10 mouse cellular contexts compared by ENCODE assay signal in genomic region chr1:134322591-134322990, GRCm38 (mm10). TPM values are rescaled to one million over a fixed set of nuclear protein-coding genes. Genes with fewer than 3 reads are reported as not detected.
DNase-seq lines count a peak whose midpoint lies in the region; ATAC-seq and TF ChIP-seq lines count a peak whose summit lies in the region.
"Had no signal": no experiment of that assay in that cellular context is flagged by ENCODE, and none has a peak within 500 bp of the region (broad histone marks: within the 10 kb centered on the region; RNA-seq: fewer than 3 reads in every experiment).

No protein-coding gene starts in this region.

- peaks cover 11% of the 10 kb centered on the region for H3K4me1 ChIP-seq in forebrain, embryonic 14.5 days (ENCODE audit: control insufficient read depth, insufficient read depth, low read length)
- peaks cover 6% of the 10 kb centered on the region for H3K4me1 ChIP-seq in forebrain, embryonic 16.5 days (replicated peaks; ENCODE audit: control insufficient read depth, insufficient read depth, low read length)
- H3K4me1 ChIP-seq in midbrain, postnatal 0 days (ENCODE audit: insufficient read depth, low read length) = no peaks in the 10 kb centered on the region
- H3K4me1 ChIP-seq in midbrain, embryonic 10.5 days = peaks cover 16% of the 10 kb centered on the region
- no peaks in the 10 kb centered on the region for H3K4me1 ChIP-seq in kidney, postnatal 0 days (replicated peaks; ENCODE audit: insufficient read depth, low read length)

- no peak overlapping the region for H3K4me3 ChIP-seq in forebrain, embryonic 14.5 days (ENCODE audit: low read depth, low read length)
- no peak overlapping the region for H3K4me3 ChIP-seq in forebrain, embryonic 16.5 days (replicated peaks; ENCODE audit: low read length)
- no peak overlapping the region for H3K4me3 ChIP-seq in midbrain, postnatal 0 days (ENCODE audit: low read depth, low read length)
- H3K4me3 ChIP-seq in midbrain, embryonic 10.5 days = no peak overlapping the region
- no peak overlapping the region for H3K4me3 ChIP-seq in kidney, postnatal 0 days (replicated peaks; ENCODE audit: low read depth, low read length)
- H3K4me3 ChIP-seq: neural tube, embryonic 12.5 days had no signal

- no peak for ATAC-seq in forebrain, embryonic 14.5 days
- no peak for ATAC-seq in forebrain, embryonic 16.5 days
- ATAC-seq in midbrain, postnatal 0 days (ENCODE audit: low FRiP score) = no peak
- ATAC-seq in kidney, postnatal 0 days (replicated peaks; ENCODE audit: low FRiP score, low read depth) = no peak

- H3K9me3 ChIP-seq in forebrain, embryonic 14.5 days (replicated peaks; ENCODE audit: control insufficient read depth, low read length) = no peaks in the 10 kb centered on the region
- no peaks in the 10 kb centered on the region for H3K9me3 ChIP-seq in forebrain, embryonic 16.5 days (ENCODE audit: control insufficient read depth, low read length)
- H3K9me3 ChIP-seq in midbrain, postnatal 0 days (ENCODE audit: low read length) = no peaks in the 10 kb centered on the region
- no peaks in the 10 kb centered on the region for H3K9me3 ChIP-seq in midbrain, embryonic 10.5 days (replicated peaks)
- H3K9me3 ChIP-seq in kidney, postnatal 0 days (replicated peaks; ENCODE audit: low read length) = no peaks in the 10 kb centered on the region
- H3K9me3 ChIP-seq: neural tube, embryonic 12.5 days had no signal

- H3K9ac ChIP-seq in forebrain, embryonic 14.5 days (ENCODE audit: low read length) = no peak overlapping the region
- H3K9ac ChIP-seq in forebrain, embryonic 16.5 days (replicated peaks; ENCODE audit: low read depth, low read length) = no peak overlapping the region
- H3K9ac ChIP-seq in midbrain, postnatal 0 days (replicated peaks; ENCODE audit: low read length, poor library complexity, severe bottlenecking) = no peak overlapping the region
- no peak overlapping the region for H3K9ac ChIP-seq in kidney, postnatal 0 days (ENCODE audit: low read depth, low read length)
- H3K9ac ChIP-seq: neural tube, embryonic 12.5 days had no signal

- 84% methylated on average over 6 of the region's 6 CpGs for WGBS in forebrain, embryonic 14.5 days
- WGBS in forebrain, embryonic 16.5 days = 90% methylated on average over 6 of the region's 6 CpGs
- WGBS in midbrain, postnatal 0 days = 91% methylated on average over 6 of the region's 6 CpGs
- WGBS in midbrain, embryonic 10.5 days = 84% methylated on average over 6 of the region's 6 CpGs
- 66% methylated on average over 6 of the region's 6 CpGs for WGBS in kidney, postnatal 0 days

- no peaks in the 10 kb centered on the region for H3K36me3 ChIP-seq in forebrain, embryonic 14.5 days (ENCODE audit: control insufficient read depth, insufficient read depth, low read length)
- no peaks in the 10 kb centered on the region for H3K36me3 ChIP-seq in forebrain, embryonic 16.5 days (ENCODE audit: control insufficient read depth, insufficient read depth)
- H3K36me3 ChIP-seq in midbrain, postnatal 0 days (ENCODE audit: insufficient read depth, low read length) = peaks cover 42% of the 10 kb centered on the region
- H3K36me3 ChIP-seq in midbrain, embryonic 10.5 days = no peaks in the 10 kb centered on the region
- no peaks in the 10 kb centered on the region for H3K36me3 ChIP-seq in kidney, postnatal 0 days (ENCODE audit: insufficient read depth, low read length)

- no peak overlapping the region for H3K27ac ChIP-seq in forebrain, embryonic 14.5 days (ENCODE audit: low read depth, low read length)
- no peak overlapping the region for H3K27ac ChIP-seq in forebrain, embryonic 16.5 days (ENCODE audit: low read length)
- no peak overlapping the region for H3K27ac ChIP-seq in midbrain, postnatal 0 days (ENCODE audit: low read depth, low read length)
- H3K27ac ChIP-seq in midbrain, embryonic 10.5 days (replicated peaks) = no peak overlapping the region
- H3K27ac ChIP-seq in kidney, postnatal 0 days = no peak overlapping the region
- H3K27ac ChIP-seq: neural tube, embryonic 12.5 days had no signal

- DNase-seq in forebrain, embryonic 14.5 days (ENCODE audit: low spot score) = peak; percentile 11
- peak; percentile 44 for DNase-seq in midbrain, postnatal 0 days (ENCODE audit: low spot score)
- no peak for DNase-seq in midbrain, embryonic 10.5 days (ENCODE audit: low spot score)
- DNase-seq in kidney, postnatal 0 days (ENCODE audit: low spot score) = peak; percentile 55
- peak; percentile 66 for DNase-seq in testis, postnatal 10 days (ENCODE audit: low spot score)
- no peak for DNase-seq in T-cell, adult 2 months (ENCODE audit: low spot score)
- DNase-seq in urinary bladder, postnatal 14 days (ENCODE audit: low spot score) = no peak

- no peaks in the 10 kb centered on the region for H3K27me3 ChIP-seq in forebrain, embryonic 14.5 days (replicated peaks; ENCODE audit: control insufficient read depth, insufficient read depth, low read length)
- no peaks in the 10 kb centered on the region for H3K27me3 ChIP-seq in forebrain, embryonic 16.5 days (replicated peaks; ENCODE audit: control insufficient read depth, insufficient read depth, low read length)
- no peaks in the 10 kb centered on the region for H3K27me3 ChIP-seq in midbrain, postnatal 0 days (ENCODE audit: insufficient read depth, low read length)
- no peaks in the 10 kb centered on the region for H3K27me3 ChIP-seq in midbrain, embryonic 10.5 days (ENCODE audit: low read depth, poor library complexity, severe bottlenecking)
- H3K27me3 ChIP-seq in kidney, postnatal 0 days (ENCODE audit: insufficient read depth, low read length) = no peaks in the 10 kb centered on the region
- H3K27me3 ChIP-seq: neural tube, embryonic 12.5 days had no signal

- H3K4me2 ChIP-seq in forebrain, embryonic 14.5 days (ENCODE audit: low read length) = no peak overlapping the region
- H3K4me2 ChIP-seq in forebrain, embryonic 16.5 days (ENCODE audit: low read length) = no peak overlapping the region
- H3K4me2 ChIP-seq in midbrain, postnatal 0 days (ENCODE audit: low read depth, low read length, poor library complexity, severe bottlenecking) = no peak overlapping the region
- H3K4me2 ChIP-seq in kidney, postnatal 0 days (ENCODE audit: low read length) = no peak overlapping the region
- H3K4me2 ChIP-seq: neural tube, embryonic 12.5 days had no signal

- TF ChIP-seq CTCF in midbrain, postnatal 0 days (IDR thresholded peaks at IDR 0.05) = peak; percentile 55
- peak; percentile 72 for TF ChIP-seq CTCF in kidney, postnatal 0 days (IDR thresholded peaks at IDR 0.05; ENCODE audit: low read depth)

RNA-seq across cellular contexts. Expression of gene Ppfia4, which starts 10.1 kb away (rescaled TPM):
- polyA plus RNA-seq in forebrain, embryonic 14.5 days (2014; fragmentation: Nextera tagmentation; extraction: Ambion mirVana) = 5.0 and 7.8 TPM in 2 replicates
- 11.1 and 16.4 TPM in 2 replicates for polyA plus RNA-seq in forebrain, embryonic 16.5 days (2015; fragmentation: Nextera tagmentation; extraction: Ambion mirVana)
- total RNA-seq in midbrain, postnatal 0 days (2014; rRNA removed) = 42.0 and 43.3 TPM in 2 replicates
- 28.7 and 29.1 TPM in 2 replicates for polyA plus RNA-seq in midbrain, postnatal 0 days (2015; fragmentation: Nextera tagmentation; extraction: Ambion mirVana)
- 2.0 and 3.5 TPM in 2 replicates for polyA plus RNA-seq in midbrain, embryonic 10.5 days (2016; fragmentation: Nextera tagmentation; extraction: Ambion mirVana)
- polyA plus RNA-seq in kidney, postnatal 0 days (2015; fragmentation: Nextera tagmentation; extraction: Ambion mirVana) = 2.0 and 2.3 TPM in 2 replicates

RNA-seq across cellular contexts. Expression of gene Myog, which starts 32.8 kb away (rescaled TPM):
- not detected in 2 replicates for polyA plus RNA-seq in forebrain, embryonic 14.5 days (2014; fragmentation: Nextera tagmentation; extraction: Ambion mirVana)
- polyA plus RNA-seq in forebrain, embryonic 16.5 days (2015; fragmentation: Nextera tagmentation; extraction: Ambion mirVana) = 0.32 TPM in 1 of 2 replicates, not detected in the other
- 0.11 and 0.19 TPM in 2 replicates for total RNA-seq in midbrain, postnatal 0 days (2014; rRNA removed)
- not detected in 2 replicates for polyA plus RNA-seq in midbrain, postnatal 0 days (2015; fragmentation: Nextera tagmentation; extraction: Ambion mirVana)
- 0.07 TPM in 1 of 2 replicates, not detected in the other for polyA plus RNA-seq in midbrain, embryonic 10.5 days (2016; fragmentation: Nextera tagmentation; extraction: Ambion mirVana)
- 0.08 TPM in 1 of 2 replicates, not detected in the other for polyA plus RNA-seq in kidney, postnatal 0 days (2015; fragmentation: Nextera tagmentation; extraction: Ambion mirVana)
- total RNA-seq: layer of hippocampus, adult 18-20 months had no signal

RNA-seq across cellular contexts. Expression of gene Tmem183a, which starts 39.2 kb away (rescaled TPM):
- polyA plus RNA-seq in forebrain, embryonic 14.5 days (2014; fragmentation: Nextera tagmentation; extraction: Ambion mirVana) = 150 and 151 TPM in 2 replicates
- polyA plus RNA-seq in forebrain, embryonic 16.5 days (2015; fragmentation: Nextera tagmentation; extraction: Ambion mirVana) = 150 and 151 TPM in 2 replicates
- 245 and 286 TPM in 2 replicates for total RNA-seq in midbrain, postnatal 0 days (2014; rRNA removed)
- polyA plus RNA-seq in midbrain, postnatal 0 days (2015; fragmentation: Nextera tagmentation; extraction: Ambion mirVana) = 120 and 125 TPM in 2 replicates
- 122 and 128 TPM in 2 replicates for polyA plus RNA-seq in midbrain, embryonic 10.5 days (2016; fragmentation: Nextera tagmentation; extraction: Ambion mirVana)
- 56.7 and 65.7 TPM in 2 replicates for polyA plus RNA-seq in kidney, postnatal 0 days (2015; fragmentation: Nextera tagmentation; extraction: Ambion mirVana)

Comparison
In these comparisons a context has a peak if more than half of its experiments do, and no peak if none do; other contexts are left out.
1. DNase-seq: peak in forebrain, embryonic 14.5 days (single experiment), midbrain, postnatal 0 days (single experiment), kidney, postnatal 0 days (single experiment) and testis, postnatal 10 days (single experiment); none in midbrain, embryonic 10.5 days (single experiment), T-cell, adult 2 months (single experiment) and urinary bladder, postnatal 14 days (single experiment).